Mouse (Mus musculus) embryonic facial prominence, embryonic 10.5 days (tissue): Measurements from ENCODE around the gene Ppfia4. TPM values are rescaled to one million over a fixed set of nuclear protein-coding genes. Genes with fewer than 3 reads are reported as not detected.

Experiments used
- DNase-seq: peaks from one replicate; pipeline ENCODE4 v3.0.0-alpha.2; 2017; ENCODE audit warnings: low spot score
- H3K27ac ChIP-seq: fragments of 300-500 bp; sonication (generic); replicated peaks from 2 replicates; pipeline ENCODE4 v1.5.1; 2016; ENCODE audit warnings: mild to moderate bottlenecking
- H3K27me3 ChIP-seq: fragments of 300-500 bp; sonication (generic); replicated peaks from 2 replicates; pipeline ENCODE4 v1.6.1; 2016; ENCODE audit warnings: low read depth, mild to moderate bottlenecking; ENCODE audit not compliant: poor library complexity, severe bottlenecking
- H3K36me3 ChIP-seq: fragments of 300-500 bp; sonication (generic); replicated peaks from 2 replicates; pipeline ENCODE4 v1.6.1; 2016; ENCODE audit warnings: mild to moderate bottlenecking, moderate library complexity
- H3K4me1 ChIP-seq: fragments of 300-500 bp; sonication (generic); 2 replicates; pipeline ENCODE4 v1.6.1; 2016
- H3K4me3 ChIP-seq: fragments of 300-500 bp; sonication (generic); 2 replicates; pipeline ENCODE4 v1.5.1; 2016; ENCODE audit warnings: mild to moderate bottlenecking, moderate library complexity
- H3K9me3 ChIP-seq: fragments of 300-500 bp; sonication (generic); 2 replicates; pipeline ENCODE4 v1.6.1; 2016; ENCODE audit warnings: mild to moderate bottlenecking
- WGBS: fragments of 180-500 bp; shearing (Covaris S2); methylation state at CpG from one replicate; pipeline ENCODE4 v1.1.7; 2016; 5-methylcytosine and 5-hydroxymethylcytosine counted together
- polyA plus RNA-seq: library from polyadenylated mRNA; unstranded; fragments of >200 nt; fragmentation: Nextera tagmentation; extraction: Ambion mirVana; gene quantifications from 2 replicates; pipeline ENCODE4 v1.2.1, GENCODE M21; 2016

Gene Ppfia4
- polyA plus RNA-seq, 1 experiment from 2014 or later: 2.5 TPM

- Histone ChIP-seq H3K9me3 (no peaks in the 10 kb centered on the region), H3K36me3 (peaks cover 71% of the 10 kb centered on the region), H3K4me1 (peaks cover 16% of the 10 kb centered on the region), H3K27me3 (peaks cover 13% of the 10 kb centered on the region), H3K4me3 (no peak overlapping the region), H3K27ac (no peak overlapping the region)
- 87% methylated on average over 9 of the region's 9 CpGs for WGBS
- no peak for DNase-seq
Measured at GRCm38 (mm10) chr1:134347791-134348190, 15.1 kb upstream of the Ppfia4 start.

DNA sequence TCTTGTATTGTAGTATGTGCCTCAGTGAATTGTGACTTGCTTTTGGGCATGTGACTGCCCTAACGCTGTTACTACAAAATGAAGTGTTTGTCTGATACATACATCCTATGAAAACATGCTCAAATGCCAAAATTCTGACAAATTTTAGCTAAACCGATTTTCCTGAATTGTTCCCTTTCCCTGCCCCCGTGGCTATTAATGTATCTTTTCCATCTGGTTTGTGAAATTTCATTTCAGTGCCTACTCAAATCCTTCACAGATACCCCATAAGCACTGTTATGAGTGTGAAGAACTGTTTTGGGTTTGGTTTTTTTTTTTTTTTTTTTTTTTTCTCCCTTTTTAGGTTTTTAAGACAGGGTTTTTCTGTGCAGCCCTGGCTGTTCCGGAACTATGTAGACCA lies 12.3 kb upstream of the Ppfia4 start:
- peaks cover 18% of the 10 kb centered on the region for H3K27me3 ChIP-seq
- H3K9me3 ChIP-seq: no peaks in the 10 kb centered on the region
- H3K4me1 ChIP-seq: peaks cover 16% of the 10 kb centered on the region
- WGBS: 75% methylated on average over 4 of the region's 4 CpGs
- DNase-seq: no peak
- H3K27ac ChIP-seq: peak overlapping the region; percentile 72; the same call in 1 of the 2 replicates
- peaks cover 44% of the 10 kb centered on the region for H3K36me3 ChIP-seq
- H3K4me3 ChIP-seq: peak overlapping the region; percentile 67

GRCm38 (mm10) chr1:134344005-134344950 lies 11.6 kb upstream of the Ppfia4 start:
- no peaks in the 10 kb centered on the region for H3K9me3 ChIP-seq
- DNase-seq: peak; percentile 97
- H3K4me3 ChIP-seq: peak overlapping the region; percentile 67
- H3K27ac ChIP-seq: peak overlapping the region; percentile 72
- peaks cover 36% of the 10 kb centered on the region for H3K36me3 ChIP-seq
- H3K27me3 ChIP-seq: peaks cover 18% of the 10 kb centered on the region
- WGBS: under 1% methylated on average over 54 of the region's 54 CpGs
- H3K4me1 ChIP-seq: peaks cover 16% of the 10 kb centered on the region

GRCm38 (mm10) chr1:134343567-134343966 lies 10.8 kb upstream of the Ppfia4 start:
- WGBS: 10% methylated on average over 2 of the region's 2 CpGs
- Histone ChIP-seq H3K4me1 (peaks cover 16% of the 10 kb centered on the region), H3K9me3 (no peaks in the 10 kb centered on the region), H3K27ac (no peak overlapping the region), H3K27me3 (peaks cover 18% of the 10 kb centered on the region), H3K4me3 (peak overlapping the region; percentile 67), H3K36me3 (peaks cover 31% of the 10 kb centered on the region)
- no peak for DNase-seq

GRCm38 (mm10) chr1:134342781-134343310 lies 10.1 kb upstream of the Ppfia4 start:
- Histone ChIP-seq H3K27me3 (peaks cover 18% of the 10 kb centered on the region), H3K27ac (no peak overlapping the region), H3K4me3 (no peak overlapping the region), H3K36me3 (peaks cover 25% of the 10 kb centered on the region), H3K4me1 (peaks cover 16% of the 10 kb centered on the region), H3K9me3 (no peaks in the 10 kb centered on the region)
- WGBS: 80% methylated on average over 8 of the region's 8 CpGs
- DNase-seq: peak; percentile 7

DNA sequence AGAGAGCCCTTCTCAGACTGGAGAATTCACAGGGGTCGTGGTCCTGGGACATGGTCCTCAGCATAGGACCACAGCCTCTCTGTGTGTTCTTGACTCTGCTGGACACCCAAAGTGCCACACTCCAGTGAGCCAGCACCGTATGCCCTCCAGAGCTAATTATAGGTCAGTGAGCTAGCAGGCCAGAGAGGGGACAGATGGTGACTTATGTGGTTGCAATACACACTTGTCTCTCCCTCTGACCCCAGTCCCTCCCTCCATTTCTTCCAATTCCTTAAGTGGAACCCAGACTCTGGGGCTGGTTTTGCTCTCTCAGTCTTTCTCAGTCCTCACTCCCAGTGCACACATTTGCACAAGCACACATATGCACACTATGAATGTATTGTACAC lies 9.5 kb upstream of the Ppfia4 start:
- DNase-seq: peak; percentile 7
- Histone ChIP-seq H3K36me3 (peaks cover 19% of the 10 kb centered on the region), H3K4me1 (peaks cover 17% of the 10 kb centered on the region), H3K4me3 (no peak overlapping the region), H3K27me3 (peaks cover 18% of the 10 kb centered on the region), H3K9me3 (no peaks in the 10 kb centered on the region), H3K27ac (no peak overlapping the region)
- WGBS: 42% methylated on average over 2 of the region's 2 CpGs

DNA sequence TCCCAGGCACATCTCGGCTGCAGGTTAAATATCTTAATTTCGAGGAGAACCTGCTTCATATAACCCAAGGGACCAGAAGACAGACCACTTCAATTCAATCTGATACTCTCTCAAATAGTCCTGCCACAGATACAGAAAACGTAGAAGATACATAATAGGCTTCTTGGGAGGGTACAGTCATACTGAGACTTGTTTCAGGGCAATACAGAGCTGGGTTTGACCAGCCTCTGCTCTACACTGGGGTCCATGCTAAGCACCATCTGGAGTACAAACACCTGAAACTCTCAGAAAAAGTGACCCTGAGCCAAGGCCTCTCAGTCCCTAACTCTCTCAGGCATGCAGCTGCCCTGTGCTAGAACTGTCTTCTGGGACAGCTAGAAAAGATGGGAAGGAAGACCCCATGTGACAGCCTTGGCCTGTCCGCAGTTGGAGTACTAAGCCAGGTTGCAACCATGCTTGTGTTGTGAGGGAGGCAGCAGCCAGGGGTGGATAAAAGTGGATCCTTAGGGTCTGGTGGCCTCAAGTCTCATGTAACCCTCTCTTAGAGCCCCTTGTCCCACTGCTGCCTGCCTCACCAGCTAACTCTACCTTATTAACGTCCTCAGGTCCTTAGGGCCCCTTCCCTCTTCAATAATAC lies 9.0 kb upstream of the Ppfia4 start:
- Histone ChIP-seq H3K36me3 (peaks cover 14% of the 10 kb centered on the region), H3K4me1 (peaks cover 20% of the 10 kb centered on the region), H3K9me3 (no peaks in the 10 kb centered on the region), H3K27ac (no peak overlapping the region), H3K27me3 (peaks cover 18% of the 10 kb centered on the region), H3K4me3 (no peak overlapping the region)
- 77% methylated on average over 5 of the region's 5 CpGs for WGBS
- DNase-seq: peak; percentile 6

DNA sequence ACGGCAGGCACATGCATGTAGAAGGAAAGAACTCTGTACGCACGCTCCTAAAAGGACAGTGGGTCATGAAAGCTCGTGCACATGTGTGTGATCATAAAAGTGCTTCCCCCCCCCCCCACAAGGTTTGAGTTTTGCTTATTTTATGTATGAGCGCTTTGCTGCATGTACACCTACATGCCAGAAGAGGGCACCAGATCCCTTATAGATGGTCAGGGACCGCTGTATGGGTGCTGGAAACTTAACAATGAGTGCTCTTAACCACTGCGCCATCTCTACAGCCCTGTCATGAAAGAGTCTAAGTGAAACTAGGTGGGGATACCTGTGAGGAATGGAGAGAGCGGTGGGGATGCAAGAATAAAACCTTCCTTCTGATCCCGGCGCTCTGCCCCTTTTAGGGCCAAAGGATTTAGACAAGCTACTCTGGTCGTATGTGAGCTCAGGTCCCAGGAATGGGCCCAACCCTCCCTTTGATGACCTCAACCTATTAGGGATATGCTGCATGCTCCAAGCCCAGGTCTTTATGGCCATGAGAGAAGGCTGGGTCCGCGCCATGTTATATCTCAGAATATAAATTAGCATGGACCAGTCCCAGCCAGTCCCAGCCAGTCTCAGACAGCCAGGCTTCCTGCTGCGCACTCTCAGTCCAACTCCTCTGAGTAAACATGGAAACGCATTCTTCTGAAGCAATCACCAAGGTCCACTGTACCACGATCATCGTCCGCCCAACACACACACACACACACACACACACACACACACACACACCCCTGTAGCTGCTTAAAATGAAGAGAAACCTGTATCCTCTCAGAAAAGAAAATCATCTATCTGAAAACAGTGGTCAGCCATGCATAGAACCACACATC lies 7.3 kb upstream of the Ppfia4 start:
- H3K27me3 ChIP-seq: peaks cover 18% of the 10 kb centered on the region
- WGBS: 92% methylated on average over 18 of the region's 18 CpGs

DNA sequence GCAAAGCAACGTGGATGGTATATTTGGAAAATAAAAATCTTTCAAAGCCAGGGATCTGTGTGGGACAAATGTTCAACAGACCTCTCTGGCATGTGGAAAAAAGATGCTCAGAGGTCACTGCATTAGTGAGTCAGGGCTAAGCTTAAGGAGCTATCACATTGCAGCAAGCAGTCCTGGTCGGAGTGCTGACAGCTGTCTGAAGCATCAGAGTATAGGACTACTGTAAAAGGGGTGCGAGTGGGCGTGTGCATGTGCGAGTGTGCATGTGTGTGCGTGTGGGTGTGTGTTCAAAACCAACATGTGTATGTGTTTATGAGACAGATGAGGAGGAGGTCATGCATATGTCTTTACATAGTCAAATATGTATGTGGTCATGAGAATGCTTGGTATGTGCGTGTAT lies 6.4 kb upstream of the Ppfia4 start:
- 91% methylated on average over 7 of the region's 7 CpGs for WGBS

More for the DNA sequence above, 7.3 kb upstream of the Ppfia4 start:
- Histone ChIP-seq H3K36me3 (no peaks in the 10 kb centered on the region), H3K9me3 (no peaks in the 10 kb centered on the region), H3K4me3 (no peak overlapping the region), H3K4me1 (peaks cover 31% of the 10 kb centered on the region), H3K27ac (no peak overlapping the region)
- no peak for DNase-seq

DNA sequence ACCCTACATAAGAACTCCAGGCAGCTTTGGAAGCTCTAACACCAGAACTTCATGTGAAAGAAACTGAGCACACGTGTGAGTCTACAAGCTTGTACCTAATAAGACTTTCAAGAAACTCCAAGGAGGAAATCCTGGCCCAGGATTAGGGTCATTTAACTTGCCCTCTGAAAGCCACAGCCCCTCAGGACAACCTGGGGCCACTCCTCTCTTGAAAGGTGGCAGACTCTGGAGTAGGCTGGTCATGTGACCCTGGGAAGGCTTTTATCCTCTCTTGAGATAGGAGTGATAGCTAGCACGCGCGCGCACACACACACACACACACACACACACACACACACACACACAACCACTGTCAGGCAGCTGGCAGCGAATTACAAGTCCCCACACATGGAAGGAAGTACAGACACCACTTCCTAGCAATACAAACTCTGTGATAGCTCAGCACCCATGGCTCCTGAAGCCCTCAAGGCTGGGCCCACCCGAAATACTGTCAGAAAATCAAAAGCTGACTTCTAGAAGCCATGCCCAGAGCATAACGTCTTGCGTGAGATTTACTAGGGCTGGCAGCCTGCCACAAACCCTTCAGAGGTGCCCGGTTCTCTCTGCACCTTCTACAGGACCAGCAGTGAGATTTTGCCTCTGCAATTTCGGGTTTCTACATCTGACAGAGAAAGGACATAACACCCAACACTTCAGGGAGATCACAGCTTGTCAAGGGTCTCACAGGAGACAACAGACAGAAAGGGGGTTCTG lies 4.4 kb upstream of the Ppfia4 start:
- no peak for DNase-seq
- H3K4me1 ChIP-seq: peaks cover 28% of the 10 kb centered on the region
- H3K27me3 ChIP-seq: no peaks in the 10 kb centered on the region
- no peaks in the 10 kb centered on the region for H3K36me3 ChIP-seq
- no peak overlapping the region for H3K4me3 ChIP-seq
- no peak overlapping the region for H3K27ac ChIP-seq
- WGBS: 85% methylated on average over 11 of the region's 11 CpGs
- no peaks in the 10 kb centered on the region for H3K9me3 ChIP-seq

More for the DNA sequence above, 6.4 kb upstream of the Ppfia4 start:
- Histone ChIP-seq H3K4me1 (peaks cover 27% of the 10 kb centered on the region), H3K27ac (no peak overlapping the region), H3K4me3 (no peak overlapping the region), H3K27me3 (peaks cover 17% of the 10 kb centered on the region), H3K36me3 (no peaks in the 10 kb centered on the region), H3K9me3 (no peaks in the 10 kb centered on the region)
- no peak for DNase-seq

GRCm38 (mm10) chr1:134335924-134336810 lies 3.4 kb upstream of the Ppfia4 start:
- WGBS: 88% methylated on average over 12 of the region's 12 CpGs
- no peaks in the 10 kb centered on the region for H3K36me3 ChIP-seq
- no peaks in the 10 kb centered on the region for H3K27me3 ChIP-seq
- H3K27ac ChIP-seq: no peak overlapping the region
- H3K9me3 ChIP-seq: no peaks in the 10 kb centered on the region
- H3K4me3 ChIP-seq: no peak overlapping the region
- no peak for DNase-seq
- peaks cover 28% of the 10 kb centered on the region for H3K4me1 ChIP-seq
